Mouse (Mus musculus): ENCODE data around the gene Spag7. TPM values are rescaled to one million over a fixed set of nuclear protein-coding genes. Genes with fewer than 3 reads are reported as not detected.

Gene Spag7
- 34.6 TPM for total RNA-seq (2023)

DNA sequence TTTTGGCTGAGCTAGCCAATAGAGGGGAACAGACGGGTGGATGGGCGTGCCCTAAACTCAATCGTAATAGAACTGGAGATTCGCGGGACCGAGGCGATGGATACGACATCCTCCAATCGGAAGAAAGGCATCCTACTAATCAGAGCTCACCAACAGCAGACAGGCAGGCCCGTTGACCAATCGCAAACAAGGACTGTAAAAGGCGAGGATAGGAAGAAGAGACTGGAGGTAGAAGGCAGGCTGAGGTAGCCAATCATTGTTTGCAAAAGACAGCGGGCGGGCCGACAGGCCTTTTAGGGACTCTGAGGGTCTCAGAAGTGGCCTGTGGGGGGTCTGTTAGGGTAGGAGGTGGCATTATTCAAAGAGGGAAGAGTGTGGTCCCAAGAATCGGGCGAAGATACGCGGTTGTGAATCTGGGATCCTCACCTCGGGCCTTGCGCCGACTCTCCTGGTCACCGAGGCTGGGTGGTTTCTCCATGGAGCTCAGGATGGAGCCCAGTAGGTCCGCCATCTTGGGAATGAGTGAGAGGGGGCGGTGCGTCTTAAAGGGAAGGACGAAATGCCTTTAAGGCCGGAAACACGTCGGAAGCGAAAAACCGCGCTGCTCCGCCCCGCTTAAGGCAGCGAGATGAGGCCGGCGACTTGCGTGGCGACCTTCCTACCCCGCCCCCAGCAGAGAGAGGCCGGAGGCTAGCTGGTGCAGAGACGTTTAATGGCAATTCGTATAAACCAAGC is at the start of gene Spag7:
Gene Spag7 (minus strand): TSS at position 646 of the 735 bp plus-strand sequence.

GRCm38 (mm10) chr11:70699722-70700556 is 30.7 kb upstream of the Spag7 start, which contains the start of the genes Inca1 and Kif1c:
Inca1 (minus strand) TSS chr11:70700155.
Kif1c (plus strand) TSS chr11:70700548.

DNA sequence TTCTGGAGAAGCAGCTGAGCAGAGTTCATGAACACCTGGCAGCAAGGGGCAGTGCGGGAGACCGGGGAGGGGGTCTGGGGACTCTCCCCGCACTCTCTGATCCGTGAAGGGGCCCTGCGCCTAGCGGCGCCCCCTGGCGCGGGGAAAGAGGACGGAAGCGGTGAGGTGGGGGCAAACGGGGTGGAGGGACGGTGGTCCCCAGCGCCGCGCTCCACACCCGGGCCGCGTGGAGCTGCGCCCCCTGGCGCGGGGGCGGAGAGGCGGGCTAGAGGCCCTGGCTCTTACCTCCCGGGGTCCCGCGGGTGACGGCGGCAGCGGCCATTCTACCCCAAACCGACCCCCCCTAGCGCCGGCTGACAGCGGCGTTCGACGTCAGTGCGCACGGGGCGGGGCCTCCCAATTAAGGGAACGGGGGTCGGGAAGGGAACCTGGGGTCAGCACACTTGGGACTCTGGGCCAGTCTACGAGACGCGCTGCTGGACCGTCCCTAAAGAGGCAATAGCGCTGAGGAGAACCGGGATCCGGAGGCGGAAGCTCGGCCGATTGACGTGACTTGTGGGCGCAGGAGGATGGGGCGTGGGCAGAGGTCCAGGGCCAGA is 18.5 kb upstream of the Spag7 start, which contains the start of gene Camta2:
Gene Camta2 (minus strand): TSS at position 505 of the 599 bp plus-strand sequence.

DNA sequence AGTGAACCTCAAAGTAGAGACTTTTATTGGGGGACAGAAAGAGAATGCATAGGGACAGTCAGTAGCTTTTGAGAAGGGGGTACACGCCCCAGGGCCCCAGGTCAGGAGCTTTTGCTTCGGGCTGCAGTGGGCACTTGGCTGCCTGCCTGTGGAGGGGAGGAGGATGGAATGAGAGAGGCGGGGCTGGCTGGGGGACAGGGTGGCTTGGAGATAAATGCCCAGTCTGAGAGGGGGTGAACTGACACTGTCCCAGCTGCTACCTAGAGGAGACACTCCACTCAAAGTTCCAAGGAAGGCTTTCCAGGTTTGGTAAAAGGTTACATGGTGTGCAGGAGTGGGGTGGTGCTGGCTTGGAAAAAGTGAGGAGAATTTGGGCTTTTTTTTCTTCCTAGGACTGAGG is 12.3 kb downstream of the Spag7 start, which contains the start of gene Eno3:
Gene Eno3 (plus strand): TSS at position 239 of the 400 bp plus-strand sequence.

DNA sequence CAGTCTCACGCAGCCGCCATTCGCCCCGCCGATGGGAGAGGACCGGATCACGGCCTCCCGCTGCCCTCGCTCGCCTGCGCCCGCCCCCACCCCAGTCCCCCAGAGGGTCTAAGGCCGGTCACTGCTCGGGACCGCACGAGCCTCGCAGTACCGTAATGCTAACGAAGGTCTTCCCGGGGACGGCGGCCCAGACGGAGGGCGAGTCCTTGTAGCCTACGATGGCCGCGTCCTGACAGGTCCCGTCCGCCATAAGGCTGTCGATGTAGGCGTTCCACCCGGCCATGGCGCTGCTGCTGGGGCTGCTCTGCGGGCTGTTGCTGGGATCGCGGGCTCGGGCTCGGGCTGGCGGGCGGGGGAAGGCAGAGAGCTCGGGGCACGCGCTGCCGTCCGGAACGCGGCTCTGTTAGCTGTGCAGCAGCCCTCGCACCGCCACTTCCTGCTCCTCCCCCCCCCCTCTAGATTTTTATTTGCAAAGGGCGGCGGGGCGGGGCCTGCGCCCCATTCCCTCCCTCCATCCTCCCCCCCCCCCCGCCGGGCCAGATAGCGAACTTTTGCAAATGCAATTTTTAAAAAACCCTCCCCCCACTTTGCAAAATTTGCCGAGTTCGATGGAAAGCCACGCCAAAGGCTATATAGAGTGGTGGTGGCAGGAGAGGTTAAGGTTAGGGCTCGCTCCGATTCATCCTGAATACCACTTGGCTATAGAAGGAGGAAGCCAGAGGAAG is 14.9 kb downstream of the Spag7 start, which contains the start of gene Pfn1:
Gene Pfn1 (minus strand): TSS at position 447 of the 725 bp plus-strand sequence.

GRCm38 (mm10) chr11:70646691-70647650 is 22.2 kb downstream of the Spag7 start, which contains the start of the genes Rnf167 and Slc25a11:
Rnf167 (plus strand) TSS chr11:70647235.
Slc25a11 (minus strand) TSS chr11:70647479.

GRCm38 (mm10) chr11:70638714-70639278 is 30.4 kb downstream of the Spag7 start, which contains the start of gene Gp1ba:
Gp1ba (plus strand) TSS chr11:70639122.

GRCm38 (mm10) chr11:70619101-70619500 is 50.1 kb downstream of the Spag7 start, which contains the start of gene Chrne:
Chrne (minus strand) TSS chr11:70619216.

GRCm38 (mm10) chr11:70615516-70616093 is 53.6 kb downstream of the Spag7 start, which contains the start of gene 4930544D05Rik:
4930544D05Rik (plus strand) TSS chr11:70615848.

Other genes with a start within 250 kb of the Spag7 start
- gene Arrb2, start 236.8 kb downstream of the Spag7 start, total RNA-seq (2023): 289 TPM
- 27.4 TPM for gene Med11, start 217.5 kb downstream of the Spag7 start, total RNA-seq (2023)
- gene Zmynd15, start 210.0 kb downstream of the Spag7 start, total RNA-seq (2023): 1.8 TPM
- 2.5 TPM for gene Cxcl16, start 209.4 kb downstream of the Spag7 start, total RNA-seq (2023)
- not detected for gene Tm4sf5, start 164.2 kb downstream of the Spag7 start, total RNA-seq (2023)
- not detected for gene Vmo1, start 154.8 kb downstream of the Spag7 start, total RNA-seq (2023)
- not detected for gene Gltpd2, start 150.2 kb downstream of the Spag7 start, total RNA-seq (2023)
- 123 TPM for gene Psmb6, start 144.0 kb downstream of the Spag7 start, total RNA-seq (2023)
- not detected for gene Gm40193, start 136.5 kb downstream of the Spag7 start, total RNA-seq (2023)
- gene Pld2, start 129.4 kb downstream of the Spag7 start, total RNA-seq (2023): 3.7 TPM
- gene Mink1, start 106.5 kb downstream of the Spag7 start, total RNA-seq (2023): 159 TPM
- gene 4930544D05Rik, start 53.6 kb downstream of the Spag7 start, total RNA-seq (2023): 0.95 TPM
- 1.5 TPM for gene Chrne, start 50.2 kb downstream of the Spag7 start, total RNA-seq (2023)
- gene Gp1ba, start 30.3 kb downstream of the Spag7 start, total RNA-seq (2023): not detected
- 242 TPM for gene Rnf167, start 22.2 kb downstream of the Spag7 start, total RNA-seq (2023)
- gene Slc25a11, start 21.9 kb downstream of the Spag7 start, total RNA-seq (2023): 53.9 TPM
- 1,382 TPM for gene Pfn1, start 14.8 kb downstream of the Spag7 start, total RNA-seq (2023)
- gene Eno3, start 12.2 kb downstream of the Spag7 start, total RNA-seq (2023): 22.7 TPM
- 45.5 TPM for gene Camta2, start 18.7 kb upstream of the Spag7 start, total RNA-seq (2023)
- not detected for gene Inca1, start 30.7 kb upstream of the Spag7 start, total RNA-seq (2023)
- 27.4 TPM for gene Kif1c, start 31.1 kb upstream of the Spag7 start, total RNA-seq (2023)
- 2.8 TPM for gene Zfp3, start 94.8 kb upstream of the Spag7 start, total RNA-seq (2023)
- gene Scimp, start 143.2 kb upstream of the Spag7 start, total RNA-seq (2023): not detected
- gene Rabep1, start 175.4 kb upstream of the Spag7 start, total RNA-seq (2023): 45.7 TPM